Mouse (Mus musculus): ENCODE data around the gene Tmem170b.

DNA sequence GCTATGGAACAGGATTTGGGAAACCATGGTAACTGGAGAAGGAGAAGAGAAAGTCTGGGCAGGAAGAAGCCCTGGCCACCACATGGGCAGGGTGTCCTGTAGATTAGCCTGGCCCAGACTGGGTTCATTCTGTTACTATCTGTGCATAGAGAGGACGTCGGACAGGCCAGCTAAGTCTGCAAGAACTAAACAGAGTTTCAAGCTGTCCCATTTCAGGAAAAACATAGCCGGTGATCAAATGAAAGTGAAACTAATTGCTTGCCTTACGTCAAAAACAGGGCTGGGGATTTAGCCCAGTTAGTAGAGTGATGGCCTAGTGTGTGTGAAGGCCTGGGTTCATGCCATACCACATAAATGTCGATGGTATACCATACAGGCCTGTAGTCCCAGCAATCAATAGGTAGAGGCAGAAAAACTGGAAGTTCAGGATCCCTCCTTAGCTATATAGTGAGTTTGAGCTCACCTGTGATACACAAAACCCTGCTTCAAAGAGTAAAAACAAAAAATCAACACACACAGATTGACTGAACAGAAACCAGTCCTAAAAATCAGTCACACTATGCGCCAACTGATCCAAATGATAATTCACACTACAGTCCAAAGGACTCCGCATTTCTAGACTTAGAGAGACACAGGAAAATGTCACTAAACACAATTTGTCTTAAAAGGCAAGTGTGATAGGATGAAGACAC lies 21.9 kb upstream of the Tmem170b start:
- no peak for TF ChIP-seq CTCF (IDR thresholded peaks at IDR 0.05; ENCODE audit: low read depth, low read length)
- no peak for TF ChIP-seq GATA1 (IDR thresholded peaks at IDR 0.05; ENCODE audit: borderline replicate concordance, low read length)
- no peak for TF ChIP-seq POLR2AphosphoS5 (IDR thresholded peaks at IDR 0.05; ENCODE audit: insufficient replicate concordance, low read depth, low read length)
- no peak for TF ChIP-seq TAL1 (conservative IDR thresholded peaks at IDR 0.05; ENCODE audit: low read depth, low read length)

All from G1E (cell line).